Mouse (Mus musculus) MEL (cell line): ENCODE data around the gene Hcn3.
A peak's percentile ranks its signal among the peaks of the same experiment; 100 is the strongest.

ENCODE experiments used
- CTCF ChIP-seq, 3 experiments: IDR thresholded peaks in 2 of 3; conservative IDR thresholded peaks in 1 of 3; 2 replicates each; pipeline ENCODE4 v1.5.1; 2011 to 2012; ENCODE audit warnings: low read length in 3 of 3, low read depth in 2 of 3, mild to moderate bottlenecking in 2 of 3, improper control_type of control experiment in 1 of 3, inconsistent platforms in 1 of 3, mixed read lengths in 1 of 3, moderate library complexity in 1 of 3; ENCODE audit not compliant: control insufficient read depth in 1 of 3, insufficient read depth in 1 of 3, poor library complexity in 1 of 3, severe bottlenecking in 1 of 3
- E2F4 ChIP-seq: IDR thresholded peaks from 2 replicates; pipeline ENCODE4 v1.6.1; 2011; ENCODE audit warnings: low read depth, low read length, improper control_type of control experiment, borderline replicate concordance
- EP300 ChIP-seq, 2 experiments: IDR thresholded peaks; 2 replicates each; pipeline ENCODE4 v1.6.1; 2011; ENCODE audit warnings: improper control_type of control experiment in 2 of 2, low read length in 2 of 2, low read depth in 1 of 2, mild to moderate bottlenecking in 1 of 2
- ETS1 ChIP-seq: IDR thresholded peaks from 2 replicates; pipeline ENCODE4 v1.6.1; 2012; ENCODE audit warnings: low read depth, mild to moderate bottlenecking, inconsistent platforms, low read length, improper control_type of control experiment, moderate library complexity
- MAX ChIP-seq: IDR thresholded peaks from 2 replicates; pipeline ENCODE4 v1.6.1; 2011; ENCODE audit warnings: low read length, improper control_type of control experiment
- MXI1 ChIP-seq: IDR thresholded peaks from 2 replicates; pipeline ENCODE4 v1.6.1; 2011; ENCODE audit warnings: mild to moderate bottlenecking, low read depth, low read length, improper control_type of control experiment
- POLR2A ChIP-seq, 2 experiments: IDR thresholded peaks; 2 replicates each; pipeline ENCODE4 v1.6.1; 2011 to 2012; ENCODE audit warnings: low read length in 2 of 2, mild to moderate bottlenecking in 2 of 2, control low read depth in 1 of 2, improper control_type of control experiment in 1 of 2, low read depth in 1 of 2, moderate library complexity in 1 of 2; ENCODE audit not compliant: control insufficient read depth in 1 of 2, insufficient read depth in 1 of 2, poor library complexity in 1 of 2
- POLR2AphosphoS5 ChIP-seq: IDR thresholded peaks from 2 replicates; pipeline ENCODE4 v1.6.1; 2012; ENCODE audit warnings: low read depth, borderline replicate concordance, mild to moderate bottlenecking, inconsistent platforms, low read length, moderate library complexity, mixed read lengths
- SIN3A ChIP-seq: IDR thresholded peaks from 2 replicates; pipeline ENCODE4 v1.6.1; 2012; ENCODE audit warnings: low read length, improper control_type of control experiment, inconsistent platforms
- TAL1 ChIP-seq: IDR thresholded peaks from 2 replicates; pipeline ENCODE4 v1.6.1; 2012; ENCODE audit warnings: mild to moderate bottlenecking, inconsistent platforms, low read length, moderate library complexity, mixed read lengths

GRCm38 (mm10) chr3:89147101-89147978 is 12.7 kb downstream of the Hcn3 start:
- TF ChIP-seq CTCF (IDR thresholded peaks at IDR 0.05 in 2 of 3, conservative IDR thresholded peaks at IDR 0.05 in 1 of 3; ENCODE audit: control insufficient read depth in 1 of 3, insufficient read depth in 1 of 3, low read depth in 2 of 3, low read length in 3 of 3, poor library complexity in 1 of 3, severe bottlenecking in 1 of 3) (no peak; a peak in 1 of 6 replicates), POLR2A (IDR thresholded peaks at IDR 0.05; ENCODE audit: control insufficient read depth in 1 of 2, insufficient read depth in 1 of 2, low read depth in 1 of 2, low read length in 2 of 2, poor library complexity in 1 of 2) (no peak; a peak in 1 of 4 replicates), MAX (no peak), SIN3A (no peak), EP300 (IDR thresholded peaks at IDR 0.05; ENCODE audit: low read depth in 1 of 2, low read length in 2 of 2) (no peak), TAL1 (no peak), MXI1 (no peak), POLR2AphosphoS5 (0 out of 2 replicates have a peak, but pooled peaks have one; percentile 59), ETS1 (no peak), E2F4 (no peak)
